Mouse (Mus musculus) liver, embryonic 12.5 days (tissue): Measurements from ENCODE around the gene Smarcd1. TPM values are rescaled to one million over a fixed set of nuclear protein-coding genes. Genes with fewer than 3 reads are reported as not detected.

Experiments used
- ATAC-seq: fragments of 200-750 bp; cut with Nextera tagmentation; 2 replicates; pipeline ENCODE4 v1.8.0; 2017; ENCODE audit warnings: moderate number of reproducible peaks, mild to moderate bottlenecking, moderate library complexity
- H3K27ac ChIP-seq: fragments of 300-500 bp; sonication (generic); 2 replicates; pipeline ENCODE4 v1.5.1; 2016; ENCODE audit warnings: mild to moderate bottlenecking
- H3K27me3 ChIP-seq: fragments of 300-500 bp; sonication (generic); replicated peaks from 2 replicates; pipeline ENCODE4 v1.6.1; 2016; ENCODE audit warnings: mild to moderate bottlenecking, moderate library complexity
- H3K36me3 ChIP-seq: fragments of 300-500 bp; sonication (generic); 2 replicates; pipeline ENCODE4 v1.6.1; 2016; ENCODE audit warnings: mild to moderate bottlenecking, moderate library complexity
- H3K4me1 ChIP-seq: fragments of 300-500 bp; sonication (generic); 2 replicates; pipeline ENCODE4 v1.6.1; 2016
- H3K4me2 ChIP-seq: fragments of 300-500 bp; sonication (generic); 2 replicates; pipeline ENCODE4 v1.6.1; 2016; ENCODE audit warnings: mild to moderate bottlenecking, moderate library complexity
- H3K4me3 ChIP-seq: fragments of 300-500 bp; sonication (generic); 2 replicates; pipeline ENCODE4 v1.5.1; 2016; ENCODE audit warnings: mild to moderate bottlenecking, moderate library complexity
- H3K9ac ChIP-seq: fragments of 300-500 bp; sonication (generic); 2 replicates; pipeline ENCODE4 v1.6.1; 2016; ENCODE audit warnings: mild to moderate bottlenecking, moderate library complexity
- H3K9me3 ChIP-seq: fragments of 300-500 bp; sonication (generic); replicated peaks from 2 replicates; pipeline ENCODE4 v1.6.1; 2016; ENCODE audit warnings: mild to moderate bottlenecking, moderate library complexity
- WGBS: fragments of 180-500 bp; shearing (Covaris S2); methylation state at CpG from one replicate; pipeline ENCODE4 v1.1.7; 2016; ENCODE audit not compliant: insufficient replicate concordance; 5-methylcytosine and 5-hydroxymethylcytosine counted together
- polyA plus RNA-seq: library from polyadenylated mRNA; unstranded; fragments of >200 nt; fragmentation: Nextera tagmentation; extraction: Ambion mirVana; gene quantifications from 2 replicates; pipeline ENCODE4 v1.2.1, GENCODE M21; 2016

The Smarcd1 gene
- polyA plus RNA-seq, 1 experiment from 2014 or later, result 12.6 TPM

GRCm38 (mm10) chr15:99717386-99718334, 15.7 kb downstream of the Smarcd1 start, which contains the start of gene Gpd1:
Gpd1 (plus strand) TSS chr15:99717515.
- 67% methylated on average over 26 of the region's 26 CpGs for WGBS
- Histone ChIP-seq H3K27me3 (no peaks in the 10 kb centered on the region), H3K36me3 (peaks cover 23% of the 10 kb centered on the region), H3K9me3 (no peaks in the 10 kb centered on the region), H3K27ac (peak within 1 kb of the TSS; percentile 46; the same call in 1 of the 2 replicates), H3K4me3 (no peak within 1 kb of the TSS), H3K9ac (no peak within 1 kb of the TSS), H3K4me1 (peaks cover 28% of the 10 kb centered on the region), H3K4me2 (peak within 1 kb of the TSS; percentile 19; the same call in 1 of the 2 replicates)
- ATAC-seq, result no peak

GRCm38 (mm10) chr15:99718461-99719021, 16.6 kb downstream of the Smarcd1 start:
- ATAC-seq, result no peak
- Histone ChIP-seq H3K9me3 (no peaks in the 10 kb centered on the region), H3K4me2 (peak overlapping the region; percentile 19; the same call in 1 of the 2 replicates), H3K36me3 (peaks cover 14% of the 10 kb centered on the region), H3K27me3 (0 out of 2 replicates have a peak, but pooled peaks cover 3% of the 10 kb centered on the region), H3K4me3 (no peak overlapping the region), H3K9ac (no peak overlapping the region), H3K4me1 (peaks cover 37% of the 10 kb centered on the region), H3K27ac (0 out of 2 replicates have a peak overlapping the region, but pooled peaks have one; percentile 36)
- WGBS, result 72% methylated on average over 9 of the region's 9 CpGs

DNA sequence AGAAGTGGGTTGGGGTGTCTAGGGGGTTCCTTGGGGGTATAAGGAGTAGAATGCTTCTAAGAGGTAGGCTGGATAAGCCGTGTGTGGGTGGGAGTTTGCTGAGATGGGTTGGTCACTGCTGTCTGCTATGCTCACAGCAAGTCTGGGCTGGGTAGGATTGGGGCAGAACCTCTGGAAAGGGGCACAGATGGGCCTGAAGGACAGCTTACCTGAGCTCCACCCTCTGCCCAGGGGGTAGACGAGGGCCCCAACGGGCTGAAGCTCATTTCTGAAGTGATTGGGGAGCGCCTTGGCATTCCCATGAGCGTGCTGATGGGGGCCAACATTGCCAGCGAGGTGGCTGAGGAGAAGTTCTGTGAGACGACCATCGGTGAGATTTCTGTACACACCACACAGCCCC, 17.9 kb downstream of the Smarcd1 start:
- Histone ChIP-seq H3K4me3 (no peak overlapping the region), H3K27ac (no peak overlapping the region), H3K9me3 (no peaks in the 10 kb centered on the region), H3K4me2 (no peak overlapping the region), H3K4me1 (peaks cover 50% of the 10 kb centered on the region), H3K36me3 (0 out of 2 replicates have a peak, but pooled peaks cover 5% of the 10 kb centered on the region), H3K9ac (no peak overlapping the region), H3K27me3 (0 out of 2 replicates have a peak, but pooled peaks cover 3% of the 10 kb centered on the region)
- no peak for ATAC-seq
- 63% methylated on average over 8 of the region's 8 CpGs for WGBS

GRCm38 (mm10) chr15:99721921-99722743, 20.2 kb downstream of the Smarcd1 start:
- H3K4me3 ChIP-seq, result no peak overlapping the region
- H3K9me3 ChIP-seq, result no peaks in the 10 kb centered on the region
- H3K27ac ChIP-seq, result no peak overlapping the region
- ATAC-seq, result no peak
- H3K9ac ChIP-seq, result no peak overlapping the region
- H3K36me3 ChIP-seq, result 0 out of 2 replicates have a peak, but pooled peaks cover 5% of the 10 kb centered on the region
- H3K4me2 ChIP-seq, result no peak overlapping the region
- 0 out of 2 replicates have a peak, but pooled peaks cover 3% of the 10 kb centered on the region for H3K27me3 ChIP-seq
- H3K4me1 ChIP-seq, result peaks cover 48% of the 10 kb centered on the region
- WGBS, result 76% methylated on average over 25 of the region's 25 CpGs

- Histone ChIP-seq H3K9ac (no peak overlapping the region), H3K27ac (peak overlapping the region; percentile 89), H3K36me3 (peaks cover 13% of the 10 kb centered on the region), H3K27me3 (0 out of 2 replicates have a peak, but pooled peaks cover 3% of the 10 kb centered on the region), H3K4me3 (no peak overlapping the region), H3K9me3 (no peaks in the 10 kb centered on the region), H3K4me2 (peak overlapping the region; percentile 30), H3K4me1 (peaks cover 42% of the 10 kb centered on the region)
- no peak for ATAC-seq
- 35% methylated on average over 10 of the region's 10 CpGs for WGBS
Measured at GRCm38 (mm10) chr15:99723120-99723514, 21.2 kb downstream of the Smarcd1 start.

DNA sequence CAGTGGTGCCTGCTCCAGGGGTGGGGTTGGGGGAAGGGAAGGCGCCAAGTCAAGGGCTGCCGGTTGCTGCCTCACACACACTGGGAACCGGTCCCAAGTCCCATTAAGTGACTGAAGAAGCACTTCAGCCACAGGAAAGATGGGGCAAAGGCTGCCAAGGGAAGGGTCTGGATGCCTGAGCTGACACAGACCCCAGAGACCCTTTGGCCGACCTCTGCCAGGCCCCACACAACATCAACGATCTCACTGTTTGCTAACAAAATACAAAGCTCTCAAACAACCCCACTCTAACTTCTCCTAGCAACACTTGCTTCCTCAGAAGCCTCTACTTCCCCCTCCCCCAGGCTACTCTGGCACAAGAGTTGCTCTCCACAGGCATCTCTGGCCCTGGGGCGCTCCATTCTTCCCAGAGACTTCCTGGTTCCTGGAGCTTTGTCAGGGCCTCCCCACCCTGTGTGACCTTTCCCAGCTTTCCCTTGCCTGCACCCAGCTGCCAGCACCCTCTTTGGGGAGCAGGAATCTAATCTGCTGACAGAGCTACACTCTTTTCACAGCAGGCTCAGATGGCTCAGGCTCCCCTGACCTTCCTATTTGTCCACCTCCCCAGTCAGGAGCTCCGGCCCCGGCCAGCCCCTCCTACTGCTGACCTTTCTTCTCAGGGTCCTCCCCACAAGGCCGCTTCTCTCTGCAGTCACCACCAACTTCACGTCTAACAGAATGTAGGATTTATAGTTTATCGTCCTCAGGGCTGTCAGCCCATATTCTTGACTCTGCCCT, 21.8 kb downstream of the Smarcd1 start:
- Histone ChIP-seq H3K9me3 (0 out of 2 replicates have a peak, but pooled peaks cover under 1% of the 10 kb centered on the region), H3K36me3 (peaks cover 19% of the 10 kb centered on the region), H3K27me3 (0 out of 2 replicates have a peak, but pooled peaks cover 3% of the 10 kb centered on the region), H3K9ac (peak overlapping the region; percentile 45; the same call in 1 of the 2 replicates), H3K27ac (peak overlapping the region; percentile 89), H3K4me3 (0 out of 2 replicates have a peak overlapping the region, but pooled peaks have one; percentile 95), H3K4me1 (peaks cover 42% of the 10 kb centered on the region), H3K4me2 (peak overlapping the region; percentile 89)
- no peak for ATAC-seq
- WGBS, result 28% methylated on average over 11 of the region's 11 CpGs

DNA sequence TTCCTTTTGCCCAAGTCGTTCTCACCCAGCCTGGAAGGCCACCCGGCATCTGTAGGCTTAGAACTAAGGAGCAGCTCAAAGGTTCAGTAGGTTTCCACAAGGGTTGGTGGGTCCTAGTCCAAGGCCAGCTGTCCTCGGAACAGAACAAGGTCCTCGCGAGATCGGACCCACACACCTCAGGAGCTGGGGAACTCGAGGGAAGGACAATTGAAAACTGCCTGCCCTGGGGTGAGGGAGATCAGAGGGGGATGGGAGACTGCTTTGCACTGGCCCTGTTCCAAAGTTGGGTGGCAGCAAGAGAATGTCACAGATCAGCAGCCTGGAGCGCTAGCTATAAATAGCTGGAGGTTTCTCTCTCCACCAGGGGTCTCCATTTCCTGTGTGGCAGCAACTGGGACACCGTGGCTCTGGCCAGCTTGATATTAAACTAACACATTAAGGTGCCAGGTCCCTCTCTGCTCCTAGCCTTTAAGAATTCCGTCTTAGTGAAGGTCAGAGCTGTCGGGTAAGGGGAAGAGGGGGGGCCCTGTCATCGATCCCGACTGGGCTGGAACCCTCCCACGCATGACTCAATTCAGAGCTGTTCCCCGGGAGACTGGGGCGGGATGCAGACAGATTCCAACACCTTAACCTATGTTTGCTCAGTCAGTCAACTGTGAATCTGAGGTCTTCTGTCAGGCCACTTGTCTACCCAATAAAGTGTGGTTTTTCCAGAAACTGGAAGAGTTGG, 22.5 kb downstream of the Smarcd1 start:
- Histone ChIP-seq H3K4me2 (peak overlapping the region; percentile 89), H3K4me3 (peak overlapping the region; percentile 95), H3K9ac (peak overlapping the region; percentile 45), H3K27ac (peak overlapping the region; percentile 89), H3K36me3 (peaks cover 27% of the 10 kb centered on the region), H3K4me1 (peaks cover 42% of the 10 kb centered on the region), H3K27me3 (0 out of 2 replicates have a peak, but pooled peaks cover 3% of the 10 kb centered on the region), H3K9me3 (0 out of 2 replicates have a peak, but pooled peaks cover 5% of the 10 kb centered on the region)
- WGBS, result 16% methylated on average over 16 of the region's 16 CpGs
- ATAC-seq, result no peak

DNA sequence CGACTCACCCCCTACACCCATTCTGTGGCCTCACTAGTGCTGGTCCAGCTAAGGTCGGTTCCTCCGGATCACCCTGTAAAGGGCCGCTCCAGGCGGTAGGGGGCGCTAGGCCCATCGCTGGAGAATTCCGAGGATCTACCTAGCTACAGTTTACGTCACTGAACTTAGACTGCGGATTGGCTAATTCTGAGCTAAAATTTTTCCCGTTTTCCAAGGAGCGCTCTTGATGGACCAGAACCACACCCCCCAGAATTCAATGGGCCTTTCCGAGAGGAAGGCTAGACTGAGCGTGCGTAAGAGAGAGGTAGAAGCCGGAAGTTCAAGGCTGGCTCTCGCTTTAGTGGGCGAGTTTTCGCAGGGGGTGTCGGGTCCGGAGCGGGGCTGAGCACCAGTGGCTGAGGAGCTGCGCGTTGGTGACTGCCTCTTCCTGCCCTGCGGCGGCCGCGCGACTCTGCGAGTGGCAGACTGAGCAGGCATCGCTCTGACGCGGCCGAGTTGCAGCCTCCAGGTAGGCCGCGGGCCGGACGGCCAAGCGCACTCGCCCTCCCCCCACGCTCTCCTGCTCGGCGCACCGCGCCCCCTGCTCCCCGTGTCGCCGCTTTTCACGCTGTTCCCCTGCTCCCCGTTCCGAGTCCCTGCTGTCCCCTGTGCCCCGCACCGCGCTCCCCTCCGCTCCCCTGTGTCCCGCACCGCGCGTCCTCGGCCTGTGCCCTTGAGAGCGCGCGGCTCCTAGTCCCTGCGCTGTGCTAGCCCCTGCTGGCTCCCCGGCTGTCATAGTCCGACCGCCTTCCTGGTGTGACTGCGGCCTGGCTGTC, 23.6 kb downstream of the Smarcd1 start, which contains the start of gene Cox14:
Gene Cox14, plus strand, starts transcription at position 278 of the 815 bp plus-strand sequence.
- Histone ChIP-seq H3K4me1 (peaks cover 42% of the 10 kb centered on the region), H3K4me2 (peak within 1 kb of the TSS; percentile 89), H3K36me3 (peaks cover 25% of the 10 kb centered on the region), H3K4me3 (peak within 1 kb of the TSS; percentile 95), H3K9ac (peak within 1 kb of the TSS; percentile 94), H3K27ac (peak within 1 kb of the TSS; percentile 89), H3K27me3 (0 out of 2 replicates have a peak, but pooled peaks cover 3% of the 10 kb centered on the region), H3K9me3 (0 out of 2 replicates have a peak, but pooled peaks cover 5% of the 10 kb centered on the region)
- under 1% methylated on average over 68 of the region's 68 CpGs for WGBS
- peak; percentile 91 for ATAC-seq

GRCm38 (mm10) chr15:99726549-99726948, 24.6 kb downstream of the Smarcd1 start:
- Histone ChIP-seq H3K27me3 (0 out of 2 replicates have a peak, but pooled peaks cover 3% of the 10 kb centered on the region), H3K4me1 (peaks cover 42% of the 10 kb centered on the region), H3K9ac (peak overlapping the region; percentile 94), H3K36me3 (peaks cover 22% of the 10 kb centered on the region), H3K4me2 (peak overlapping the region; percentile 89), H3K4me3 (peak overlapping the region; percentile 95), H3K27ac (no peak overlapping the region), H3K9me3 (0 out of 2 replicates have a peak, but pooled peaks cover 5% of the 10 kb centered on the region)
- no peak for ATAC-seq
- 66% methylated on average over 2 of the region's 2 CpGs for WGBS
